Mouse (Mus musculus): ENCODE data around the gene Tcl1b1.
"Not testable (repeated sequence)": the region's sequence is repeated elsewhere in the genome, so short reads cannot be mapped to it uniquely, and the experiment has no call there.

Gene Tcl1b1

GRCm38 (mm10) chr12:105159390-105159789, at the start of gene Tcl1b1:
Gene Tcl1b1 (plus strand): TSS chr12:105159690.
- no peak for DNase-seq (ENCODE audit: low read depth, low spot score)

- no peak for DNase-seq (ENCODE audit: low read depth, low spot score)
These were observed 49.7 kb upstream of the Tcl1b1 start for GRCm38 (mm10) chr12:105109812-105110211.

- DNase-seq (ENCODE audit: low read depth, low spot score): no peak
These were observed 47.0 kb upstream of the Tcl1b1 start for GRCm38 (mm10) chr12:105112321-105112988.

DNA sequence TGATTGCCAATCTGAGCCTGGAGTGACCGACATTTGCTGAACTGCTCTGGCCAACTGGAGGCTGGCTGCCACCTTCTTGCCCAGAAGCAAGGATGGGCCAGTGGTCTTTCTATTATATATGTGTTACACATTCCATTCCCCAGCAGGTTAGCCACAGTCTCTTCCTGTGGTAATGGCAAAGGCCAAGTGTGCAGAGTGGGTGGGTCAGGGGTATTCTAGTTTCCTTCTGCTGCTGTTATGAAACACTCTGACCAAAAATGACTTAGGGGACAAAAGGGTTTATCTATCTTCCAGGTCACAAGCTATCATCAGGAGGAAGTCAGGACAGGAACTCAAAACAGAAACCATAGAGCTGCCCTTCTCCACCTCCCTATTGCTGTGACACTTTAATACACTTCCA, 42.8 kb upstream of the Tcl1b1 start:
- no peak for DNase-seq (ENCODE audit: low read depth, low spot score)

DNA sequence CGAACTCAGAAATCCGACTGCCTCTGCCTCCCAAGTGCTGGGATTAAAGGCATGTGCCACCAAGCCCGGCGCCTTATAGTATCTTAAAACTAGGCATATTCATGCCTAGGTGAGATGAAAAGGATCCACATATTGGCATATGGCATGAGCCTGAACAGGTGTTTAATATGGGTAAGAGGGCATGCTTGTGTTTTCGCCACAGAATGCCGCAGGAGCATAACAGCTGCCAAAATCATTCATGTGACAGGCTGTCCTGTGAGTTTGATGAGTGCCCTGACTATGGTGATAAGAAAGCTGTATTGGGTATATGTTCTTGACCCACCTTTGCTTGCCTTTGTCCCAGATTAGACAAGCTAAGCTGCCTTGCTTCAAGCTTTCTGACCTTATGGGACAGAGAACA, 34.1 kb upstream of the Tcl1b1 start:
- no peak for DNase-seq (ENCODE audit: low read depth, low spot score)

GRCm38 (mm10) chr12:105126516-105126915, 33.0 kb upstream of the Tcl1b1 start:
- DNase-seq (ENCODE audit: low read depth, low spot score): no peak

- no peak for DNase-seq (ENCODE audit: low read depth, low spot score)
These were observed 31.9 kb upstream of the Tcl1b1 start for GRCm38 (mm10) chr12:105127607-105128006.

DNA sequence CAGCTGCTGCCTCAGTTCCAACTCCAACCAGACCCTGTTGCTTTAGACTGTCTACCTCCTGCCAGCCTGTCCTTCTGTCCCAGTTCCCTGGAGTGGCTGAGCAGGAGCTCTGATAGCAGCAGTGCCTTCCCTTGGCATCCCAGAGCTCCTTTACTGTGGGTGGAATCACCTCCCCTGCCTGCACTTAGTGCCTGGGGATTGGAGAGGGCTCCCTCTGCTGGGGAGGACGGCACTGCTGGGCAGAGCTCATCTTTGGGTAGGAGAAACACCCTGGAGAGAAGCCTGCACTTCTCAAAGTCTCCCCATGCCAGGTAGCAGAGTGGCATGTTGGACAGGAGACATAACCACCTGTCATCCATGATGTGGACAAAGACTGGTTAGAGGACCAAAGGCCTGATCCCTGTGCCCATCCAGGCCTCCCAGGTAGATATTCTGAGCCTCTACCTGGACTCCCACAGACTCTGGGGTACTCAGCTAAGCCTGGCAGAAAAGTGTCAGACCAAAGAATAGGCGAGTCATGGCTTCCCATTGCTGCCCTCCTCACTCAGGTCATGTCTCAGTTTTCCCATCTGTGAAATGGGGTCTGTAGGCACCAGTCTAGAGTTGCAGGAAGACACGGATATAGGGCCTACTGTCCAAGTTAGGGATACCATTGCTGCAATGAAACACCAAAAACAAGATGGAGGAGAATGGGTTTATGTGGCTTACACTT, 29.8 kb upstream of the Tcl1b1 start:
- DNase-seq (ENCODE audit: low read depth, low spot score): not testable (repeated sequence)

DNA sequence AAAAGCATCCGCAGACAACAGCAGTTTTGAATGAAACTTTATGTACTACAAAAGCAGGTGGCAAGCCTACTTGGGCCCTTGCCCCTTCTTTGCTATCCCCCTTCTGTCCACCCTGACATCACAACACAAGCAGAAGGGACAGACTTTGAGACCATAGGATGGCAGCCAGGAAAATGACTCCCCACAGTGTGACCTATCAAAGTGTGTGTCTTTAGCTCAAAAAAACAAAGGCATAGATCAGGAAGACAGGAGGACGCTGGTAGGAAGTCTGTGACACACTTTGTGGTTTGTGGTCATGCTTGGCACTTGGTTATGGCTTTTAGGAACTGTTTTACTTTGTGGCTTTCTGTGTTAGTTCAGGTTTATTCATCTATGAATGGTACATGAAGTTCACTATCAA, 25.3 kb upstream of the Tcl1b1 start:
- not testable (repeated sequence) for DNase-seq (ENCODE audit: low read depth, low spot score)

- DNase-seq (ENCODE audit: low read depth, low spot score): not testable (repeated sequence)
These were observed 24.7 kb upstream of the Tcl1b1 start for GRCm38 (mm10) chr12:105134826-105135225.

DNA sequence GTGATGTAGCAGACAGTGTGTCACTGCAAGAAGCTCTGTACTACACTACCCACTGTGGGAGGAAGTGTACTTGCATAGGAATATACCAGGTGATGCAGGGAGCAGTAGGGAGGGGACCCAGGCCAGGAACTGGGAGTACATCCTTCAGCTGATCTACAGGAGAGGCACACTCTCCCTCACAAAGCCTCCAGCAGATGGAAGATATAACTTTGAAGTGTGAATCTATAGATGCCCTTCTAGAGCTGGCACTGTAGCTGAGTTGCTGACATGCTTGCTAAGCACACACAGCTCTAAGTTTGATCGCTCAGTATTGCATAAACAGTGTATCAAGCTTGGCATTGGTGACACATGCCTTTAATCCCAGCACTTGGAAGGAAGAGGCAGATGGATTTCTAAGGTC, 21.8 kb upstream of the Tcl1b1 start:
- not testable (repeated sequence) for DNase-seq (ENCODE audit: low read depth, low spot score)

- DNase-seq (ENCODE audit: low read depth, low spot score): no peak
These were observed 16.4 kb upstream of the Tcl1b1 start for GRCm38 (mm10) chr12:105143096-105143495.

- not testable (repeated sequence) for DNase-seq (ENCODE audit: low read depth, low spot score)
These were observed 14.6 kb upstream of the Tcl1b1 start for GRCm38 (mm10) chr12:105144928-105145327.

DNA sequence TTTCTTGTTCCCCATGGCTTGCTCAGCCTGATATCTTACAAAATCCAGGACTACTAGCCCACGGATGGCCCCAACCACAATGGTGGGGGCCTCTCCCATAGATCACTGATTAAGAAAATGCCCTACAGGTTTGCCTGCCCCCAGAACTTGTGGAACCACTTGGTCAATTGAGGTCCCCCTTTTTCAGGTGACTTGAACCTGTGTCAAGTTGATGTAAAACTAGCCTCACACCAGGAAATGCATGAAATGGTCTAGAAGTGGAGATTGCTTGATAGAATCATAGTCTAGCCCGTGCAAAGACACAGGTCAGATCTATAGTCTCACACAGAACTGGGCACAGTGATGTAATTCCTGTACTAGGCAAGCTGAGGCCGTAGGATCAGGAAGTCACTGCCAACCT, 13.8 kb upstream of the Tcl1b1 start, which contains the start of gene Tcl1b2:
Gene Tcl1b2 (plus strand): TSS at position 301 of the 400 bp plus-strand sequence.
- no peak for DNase-seq (ENCODE audit: low read depth, low spot score)

GRCm38 (mm10) chr12:105155286-105155685, 4.2 kb upstream of the Tcl1b1 start:
- not testable (repeated sequence) for DNase-seq (ENCODE audit: low read depth, low spot score)

GRCm38 (mm10) chr12:105158842-105159241, 648 bp upstream of the Tcl1b1 start:
- no peak for DNase-seq (ENCODE audit: low read depth, low spot score)

DNA sequence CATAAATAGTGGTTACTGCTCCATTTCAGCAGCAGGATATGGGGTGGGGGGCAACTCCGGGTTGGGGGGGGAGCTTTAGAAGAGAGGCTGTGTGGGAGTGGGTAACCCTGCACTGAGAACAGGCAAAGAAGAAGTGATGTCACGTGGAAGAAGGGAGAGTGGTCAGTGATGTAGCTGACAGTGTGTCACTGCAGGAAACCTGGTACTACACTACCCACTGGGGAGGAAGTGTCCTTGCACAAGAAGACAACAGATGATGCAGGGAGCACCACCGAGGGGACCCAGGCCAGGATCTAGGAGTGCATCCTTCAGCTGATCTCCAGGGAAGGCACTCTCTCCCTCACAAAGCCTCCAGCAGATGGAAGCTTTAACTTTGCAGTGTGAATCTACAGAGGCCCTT, 7.2 kb downstream of the Tcl1b1 start:
- DNase-seq (ENCODE audit: low read depth, low spot score): no peak

- DNase-seq (ENCODE audit: low read depth, low spot score): no peak
These were observed 13.9 kb downstream of the Tcl1b1 start for GRCm38 (mm10) chr12:105173366-105173765.

- DNase-seq (ENCODE audit: low read depth, low spot score): not testable (repeated sequence)
These were observed 14.8 kb downstream of the Tcl1b1 start for GRCm38 (mm10) chr12:105174318-105174717.

DNA sequence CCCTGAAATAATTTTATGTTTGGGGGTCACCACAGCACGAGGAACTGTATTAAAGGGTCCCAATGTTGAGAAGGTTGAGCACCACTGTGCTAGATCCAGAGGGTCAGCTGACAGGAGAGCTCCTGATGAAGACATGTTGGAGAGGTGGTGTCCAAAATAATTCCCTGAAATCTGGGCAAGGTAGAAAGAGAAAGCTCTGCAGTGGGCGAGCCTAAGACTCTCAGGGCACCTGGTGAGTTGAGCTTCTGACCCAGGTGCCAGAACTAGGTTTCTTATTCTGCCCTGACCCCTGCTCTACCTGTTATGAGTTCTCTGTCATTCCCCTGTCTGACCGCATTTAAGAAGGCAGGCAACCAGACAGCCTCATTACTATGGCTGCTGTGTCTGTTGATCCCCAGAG, 16.6 kb downstream of the Tcl1b1 start, which contains the start of gene Tcl1b5:
Gene Tcl1b5 (plus strand): TSS at position 301 of the 400 bp plus-strand sequence.
- DNase-seq (ENCODE audit: low read depth, low spot score): not testable (repeated sequence)

- not testable (repeated sequence) for DNase-seq (ENCODE audit: low read depth, low spot score)
These were observed 21.7 kb downstream of the Tcl1b1 start for GRCm38 (mm10) chr12:105181040-105181644.

GRCm38 (mm10) chr12:105188980-105189379, 29.5 kb downstream of the Tcl1b1 start:
- DNase-seq (ENCODE audit: low read depth, low spot score): not testable (repeated sequence)
